Mouse (Mus musculus): ENCODE data around the gene Nell1. TPM values are rescaled to one million over a fixed set of nuclear protein-coding genes. Genes with fewer than 3 reads are reported as not detected.

Nell1 gene
- total RNA-seq, 2 experiments from 2014 or later = not detected

- no peak for ATAC-seq (replicated peaks; ENCODE audit: poor library complexity, severe bottlenecking)
Observed at GRCm38 (mm10) chr7:50486884-50487420, 512.3 kb downstream of the Nell1 start.

GRCm38 (mm10) chr7:50501562-50501961, 526.9 kb downstream of the Nell1 start:
- no peak for ATAC-seq (replicated peaks; ENCODE audit: poor library complexity, severe bottlenecking)

- no peak for ATAC-seq (replicated peaks; ENCODE audit: poor library complexity, severe bottlenecking)
Observed at GRCm38 (mm10) chr7:50507047-50507446, 532.4 kb downstream of the Nell1 start.

GRCm38 (mm10) chr7:50514830-50515229, 540.2 kb downstream of the Nell1 start:
- no peak for ATAC-seq (replicated peaks; ENCODE audit: poor library complexity, severe bottlenecking)

GRCm38 (mm10) chr7:50516681-50517080, 542.0 kb downstream of the Nell1 start:
- ATAC-seq (replicated peaks; ENCODE audit: poor library complexity, severe bottlenecking) = no peak

- no peak for ATAC-seq (replicated peaks; ENCODE audit: poor library complexity, severe bottlenecking)
Observed at GRCm38 (mm10) chr7:50543373-50543772, 568.7 kb downstream of the Nell1 start.

- no peak for ATAC-seq (replicated peaks; ENCODE audit: poor library complexity, severe bottlenecking)
Observed at GRCm38 (mm10) chr7:50549572-50549971, 574.9 kb downstream of the Nell1 start.

- ATAC-seq (replicated peaks; ENCODE audit: poor library complexity, severe bottlenecking) = no peak
Observed at GRCm38 (mm10) chr7:50551426-50551825, 576.8 kb downstream of the Nell1 start.

- no peak for ATAC-seq (replicated peaks; ENCODE audit: poor library complexity, severe bottlenecking)
Observed at GRCm38 (mm10) chr7:50562708-50563107, 588.0 kb downstream of the Nell1 start.

GRCm38 (mm10) chr7:50573841-50574240, 599.2 kb downstream of the Nell1 start:
- no peak for ATAC-seq (replicated peaks; ENCODE audit: poor library complexity, severe bottlenecking)

- no peak for ATAC-seq (replicated peaks; ENCODE audit: poor library complexity, severe bottlenecking)
Observed at GRCm38 (mm10) chr7:50588642-50589424, 614.2 kb downstream of the Nell1 start.

GRCm38 (mm10) chr7:50598890-50599289, 624.2 kb downstream of the Nell1 start, which contains the start of gene 4933405O20Rik:
Gene 4933405O20Rik, plus strand, starts transcription at chr7:50599190.
- ATAC-seq (replicated peaks; ENCODE audit: poor library complexity, severe bottlenecking) = no peak

GRCm38 (mm10) chr7:50614101-50614500, 639.4 kb downstream of the Nell1 start:
- no peak for ATAC-seq (replicated peaks; ENCODE audit: poor library complexity, severe bottlenecking)

- ATAC-seq (replicated peaks; ENCODE audit: poor library complexity, severe bottlenecking) = no peak
Observed at GRCm38 (mm10) chr7:50629186-50629585, 654.5 kb downstream of the Nell1 start.

GRCm38 (mm10) chr7:50633147-50633546, 658.5 kb downstream of the Nell1 start:
- ATAC-seq (replicated peaks; ENCODE audit: poor library complexity, severe bottlenecking) = no peak

GRCm38 (mm10) chr7:50672266-50672665, 697.6 kb downstream of the Nell1 start:
- no peak for ATAC-seq (replicated peaks; ENCODE audit: poor library complexity, severe bottlenecking)

- ATAC-seq (replicated peaks; ENCODE audit: poor library complexity, severe bottlenecking) = no peak
Observed at GRCm38 (mm10) chr7:50675444-50675843, 700.8 kb downstream of the Nell1 start.

- ATAC-seq (replicated peaks; ENCODE audit: poor library complexity, severe bottlenecking) = no peak
Observed at GRCm38 (mm10) chr7:50677511-50677910, 702.8 kb downstream of the Nell1 start.

- ATAC-seq (replicated peaks; ENCODE audit: poor library complexity, severe bottlenecking) = no peak
Observed at GRCm38 (mm10) chr7:50686337-50686736, 711.7 kb downstream of the Nell1 start.

- ATAC-seq (replicated peaks; ENCODE audit: poor library complexity, severe bottlenecking) = no peak
Observed at GRCm38 (mm10) chr7:50725166-50725565, 750.5 kb downstream of the Nell1 start.

GRCm38 (mm10) chr7:50730951-50731350, 756.3 kb downstream of the Nell1 start:
- ATAC-seq (replicated peaks; ENCODE audit: poor library complexity, severe bottlenecking) = no peak

- no peak for ATAC-seq (replicated peaks; ENCODE audit: poor library complexity, severe bottlenecking)
Observed at GRCm38 (mm10) chr7:50755516-50755915, 780.9 kb downstream of the Nell1 start.
